Mouse (Mus musculus): ENCODE measurements around the gene Selenof.

DNA sequence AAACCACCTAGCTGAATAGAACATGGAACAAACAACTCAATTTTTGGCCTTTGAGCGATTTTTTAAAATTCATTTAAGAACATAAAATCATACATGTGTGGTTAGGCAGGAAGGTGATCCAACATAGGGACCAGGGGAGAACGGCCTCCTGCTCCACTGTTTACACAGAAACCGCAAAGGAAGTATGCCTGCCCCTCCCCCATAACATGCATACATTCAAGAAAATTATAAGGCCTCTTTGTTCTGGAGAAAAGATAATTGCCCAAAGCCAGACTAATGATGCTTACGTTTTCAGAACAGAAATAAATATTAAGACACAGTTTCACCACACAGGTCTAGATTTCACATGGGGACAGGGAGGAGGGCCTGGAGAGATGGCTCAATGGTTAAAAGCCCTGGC lies 18.7 kb upstream of the Selenof start:
- TF ChIP-seq POLR2A (IDR thresholded peaks at IDR 0.05; ENCODE audit: insufficient read length, low read depth): no peak
- TF ChIP-seq MYOD1 (IDR thresholded peaks at IDR 0.05; ENCODE audit: control insufficient read depth in 1 of 3, insufficient read length in 2 of 3, low read depth in 2 of 3): no peak
- no peak for TF ChIP-seq USF1 (IDR thresholded peaks at IDR 0.05; ENCODE audit: low read depth)
- TF ChIP-seq POLR2AphosphoS2 (IDR thresholded peaks at IDR 0.05; ENCODE audit: insufficient read length, low read depth): no peak
- TF ChIP-seq TCF12 (IDR thresholded peaks at IDR 0.05; ENCODE audit: insufficient read depth, poor library complexity, severe bottlenecking): no peak
- TF ChIP-seq MAX (IDR thresholded peaks at IDR 0.05; ENCODE audit: low read depth): no peak
- TF ChIP-seq E2F4 (IDR thresholded peaks at IDR 0.05; ENCODE audit: insufficient read depth): no peak
- TF ChIP-seq TCF3 (IDR thresholded peaks at IDR 0.05; ENCODE audit: insufficient read length, low read depth): no peak
- no peak for TF ChIP-seq MYOG (IDR thresholded peaks at IDR 0.05; ENCODE audit: control insufficient read depth in 1 of 3, insufficient read depth in 1 of 3, insufficient read length in 2 of 3, low read depth in 2 of 3)
- no peak for TF ChIP-seq CEBPB (IDR thresholded peaks at IDR 0.05; ENCODE audit: insufficient read depth, poor library complexity, severe bottlenecking)
